Mouse (Mus musculus): ENCODE results near the gene Phpt1. TPM values are rescaled to one million over a fixed set of nuclear protein-coding genes. Genes with fewer than 3 reads are reported as not detected.

Phpt1 gene
- total RNA-seq (2021), result 10 to 100 TPM; 45.8 to 49.0 TPM
- long read RNA-seq, experiment 1, transcript Phpt1-201 (3 exons, 937 nt), result major isoform, 35 of 40 reads
- long read RNA-seq, experiment 1, partial matches to known transcripts, result 0 of 40 reads
- long read RNA-seq, experiment 1, other reads (novel, unspliced or antisense), result 4 of 40 reads
- long read RNA-seq, experiment 2, transcript Phpt1-201 (3 exons, 937 nt), result major isoform, 27 of 30 reads
- long read RNA-seq, experiment 2, partial matches to known transcripts, result 0 of 30 reads
- long read RNA-seq, experiment 2, other reads (novel, unspliced or antisense), result 0 of 30 reads

DNA sequence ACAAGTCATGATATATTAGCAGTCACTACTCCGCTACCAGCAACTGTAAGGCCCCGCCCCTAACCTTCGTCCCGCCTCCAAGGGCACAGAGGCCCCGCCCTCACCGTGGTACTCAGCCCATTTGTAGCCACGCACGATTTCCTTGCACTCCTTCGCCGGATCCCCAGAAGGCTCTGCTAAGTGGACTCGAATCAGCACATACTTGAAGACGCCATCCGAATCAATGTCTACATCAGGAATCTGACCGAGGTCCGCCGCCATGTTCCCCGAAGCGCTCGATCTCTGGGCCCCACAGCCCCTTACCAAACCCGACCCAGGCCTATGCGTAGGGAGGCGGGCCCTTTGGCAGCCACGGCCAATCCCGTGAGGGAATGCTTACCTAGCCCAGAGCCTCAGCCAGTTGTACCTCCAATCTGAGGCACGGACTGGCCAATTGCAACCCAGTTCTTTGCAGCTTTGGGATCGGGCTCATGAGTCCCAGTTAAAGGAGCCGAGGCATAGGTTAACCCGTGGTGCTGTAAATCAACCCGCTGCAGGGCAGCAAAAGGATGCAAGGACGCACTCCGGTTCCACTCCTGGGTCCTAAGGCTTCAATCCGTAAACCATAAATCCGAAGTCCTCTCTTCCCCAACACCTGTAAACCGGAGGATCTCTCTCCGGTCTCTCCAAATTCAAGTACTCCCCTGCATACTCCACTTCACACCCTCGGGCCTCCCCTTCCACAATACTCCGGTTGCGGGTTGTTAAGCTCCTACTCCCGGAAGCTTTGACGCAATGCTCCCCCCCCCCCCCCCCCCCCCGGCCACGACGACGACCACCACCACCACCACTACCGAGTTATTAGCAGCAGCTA is at the start of gene Phpt1, which contains the start of gene Mamdc4:
Phpt1 (minus strand) TSS at position 646 of the 853 bp plus-strand sequence.
Mamdc4 (minus strand) TSS at position 267 of the 853 bp plus-strand sequence.
- DNase-seq, result peak; percentile 92

DNA sequence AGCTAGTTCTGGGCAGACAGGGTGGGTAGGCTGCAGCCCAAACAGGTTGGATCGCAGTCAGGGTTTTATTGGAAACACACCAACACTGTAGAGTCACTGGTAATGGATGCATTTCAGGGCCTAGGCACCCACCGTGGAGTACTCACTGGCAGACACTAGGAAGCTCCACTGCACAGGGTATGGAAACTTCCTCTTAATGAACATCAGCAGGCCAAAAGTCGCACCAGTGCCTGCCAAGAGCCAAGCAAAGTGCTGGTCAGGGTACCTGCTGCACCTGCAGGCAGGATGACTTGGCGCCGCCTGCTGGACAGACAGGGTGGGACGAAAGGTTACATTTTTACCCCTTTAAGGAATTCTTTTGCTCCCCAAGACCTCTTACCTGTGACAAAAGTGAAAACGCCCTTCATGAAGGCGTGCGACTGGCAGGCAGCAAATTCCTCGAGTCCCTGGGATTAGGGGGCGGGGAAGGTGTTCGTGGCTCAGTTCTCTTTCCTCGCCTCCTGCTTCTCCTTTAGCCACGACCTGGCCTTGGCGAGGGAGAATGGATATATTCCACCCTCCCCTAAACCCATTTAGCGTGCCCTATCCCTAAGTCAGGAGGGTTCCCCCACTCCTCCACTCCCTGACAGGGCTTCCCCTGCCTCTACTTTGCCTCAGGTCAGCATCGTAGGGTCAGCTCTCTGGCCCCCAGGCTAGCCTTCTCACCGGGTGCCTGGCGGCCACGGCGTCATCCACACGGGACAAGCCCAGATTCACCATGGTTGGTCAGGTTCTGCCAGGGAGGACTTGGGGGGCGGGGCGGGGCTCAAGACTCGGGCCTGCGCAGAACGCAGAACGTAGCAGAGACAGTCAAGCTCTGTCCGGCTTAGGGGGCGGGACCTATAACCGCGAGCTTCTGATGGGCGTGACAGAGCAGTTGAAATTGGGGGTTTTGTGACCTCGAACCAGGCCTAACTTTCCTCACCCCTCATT is 46.5 kb upstream of the Phpt1 start, which contains the start of gene Tmem141:
Tmem141 (minus strand) TSS at position 777 of the 972 bp plus-strand sequence.
- DNase-seq, result peak; percentile 86

DNA sequence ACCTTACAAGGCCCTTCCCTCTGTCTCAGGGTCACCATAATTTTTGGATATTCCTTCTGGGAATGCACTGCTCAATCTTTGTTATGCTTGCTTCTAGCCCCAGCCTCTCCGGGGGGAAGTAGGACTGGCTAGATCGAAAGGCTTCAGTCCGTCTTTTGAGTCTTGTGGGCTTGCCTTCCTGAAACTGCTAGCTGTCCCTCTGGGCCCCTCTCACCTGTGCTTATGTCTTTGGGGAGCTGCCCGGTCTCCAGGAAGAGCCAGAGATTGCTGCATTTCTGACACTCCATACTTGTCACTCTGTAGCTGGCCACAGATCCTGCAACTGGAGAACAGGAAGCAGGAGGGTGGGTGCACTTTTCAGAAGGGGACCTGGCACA is 45.8 kb upstream of the Phpt1 start:
- DNase-seq, result no peak

DNA sequence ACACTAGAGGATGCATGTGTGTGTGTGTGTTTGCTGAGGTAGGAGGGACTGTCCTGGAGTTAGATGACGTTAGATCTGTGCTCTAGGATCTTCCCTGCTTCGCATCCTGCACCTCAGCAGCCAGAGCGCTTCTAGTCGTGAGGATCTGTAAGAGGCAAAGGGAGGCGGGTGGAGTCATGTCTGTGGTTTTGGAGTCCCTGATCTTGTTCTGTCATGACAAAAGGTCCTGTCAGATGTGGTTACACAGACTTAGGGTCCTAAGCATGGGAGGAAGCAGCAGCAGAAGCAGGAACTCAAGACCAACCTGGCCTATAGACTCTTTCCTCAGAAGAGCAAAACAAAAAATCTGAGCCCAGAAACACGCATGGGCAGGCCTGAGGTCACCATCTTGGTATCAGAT is 45.4 kb upstream of the Phpt1 start:
- no peak for DNase-seq

DNA sequence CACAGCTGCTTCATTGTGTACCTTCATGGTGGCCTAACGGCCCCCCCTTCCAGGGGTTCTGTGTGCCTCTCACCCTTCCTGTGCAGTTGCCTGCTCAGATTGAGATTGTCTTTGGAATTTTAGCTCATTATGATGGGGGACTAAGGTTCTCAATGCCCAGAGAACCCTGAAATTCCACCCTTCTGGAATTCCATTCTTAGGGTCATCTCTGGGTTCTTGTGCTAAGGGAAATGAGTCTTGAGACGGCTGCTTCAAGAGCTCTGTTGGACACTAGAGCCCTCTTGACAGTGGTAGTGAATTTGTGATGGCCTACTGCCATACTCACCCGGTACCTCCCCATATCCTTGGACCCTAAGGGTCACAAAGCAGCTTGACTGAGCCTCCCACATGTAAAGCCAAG is 42.6 kb upstream of the Phpt1 start, which contains the start of gene Ccdc183:
Ccdc183 (minus strand) TSS at position 101 of the 400 bp plus-strand sequence.
- DNase-seq, result no peak

DNA sequence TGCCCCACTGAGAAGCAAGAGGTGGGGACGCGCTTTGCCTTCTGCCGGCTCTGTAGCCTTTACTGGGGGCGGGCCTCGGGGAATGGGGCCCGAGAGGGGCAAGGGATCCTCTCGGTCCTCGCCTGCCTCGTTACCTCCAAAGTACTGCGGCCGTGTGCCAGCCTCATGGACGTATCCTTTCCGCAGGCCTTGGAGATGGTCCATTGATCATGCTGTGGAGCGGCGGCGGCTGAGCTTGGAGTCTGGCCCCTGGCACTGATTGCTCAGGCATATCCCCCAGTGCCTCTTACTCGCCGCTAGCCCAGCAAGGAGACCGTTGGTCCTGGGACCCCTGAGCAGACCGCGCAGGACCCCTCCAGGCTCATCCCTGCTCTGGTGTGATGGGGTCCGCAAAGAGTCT is 41.4 kb upstream of the Phpt1 start:
- DNase-seq, result no peak

DNA sequence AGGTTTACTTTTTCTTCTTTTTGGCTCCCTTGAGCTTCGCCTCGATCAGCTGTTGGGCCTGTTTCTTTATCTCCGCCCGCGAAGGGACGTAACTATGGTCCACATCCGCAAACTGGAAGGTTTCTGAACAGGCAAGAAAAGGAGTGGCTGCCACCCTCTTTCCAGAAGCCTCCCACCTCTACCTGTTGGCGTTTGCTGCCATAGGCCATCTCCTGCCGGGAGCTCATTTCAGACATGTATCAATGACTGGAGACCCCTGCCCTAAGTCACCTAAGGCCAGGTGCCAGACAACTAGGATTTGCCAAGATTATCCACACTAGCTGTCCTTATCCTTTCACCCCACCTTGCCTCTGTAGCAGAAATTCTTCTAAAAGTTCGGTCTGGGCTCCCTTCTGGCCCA is 33.6 kb upstream of the Phpt1 start:
- DNase-seq, result no peak

DNA sequence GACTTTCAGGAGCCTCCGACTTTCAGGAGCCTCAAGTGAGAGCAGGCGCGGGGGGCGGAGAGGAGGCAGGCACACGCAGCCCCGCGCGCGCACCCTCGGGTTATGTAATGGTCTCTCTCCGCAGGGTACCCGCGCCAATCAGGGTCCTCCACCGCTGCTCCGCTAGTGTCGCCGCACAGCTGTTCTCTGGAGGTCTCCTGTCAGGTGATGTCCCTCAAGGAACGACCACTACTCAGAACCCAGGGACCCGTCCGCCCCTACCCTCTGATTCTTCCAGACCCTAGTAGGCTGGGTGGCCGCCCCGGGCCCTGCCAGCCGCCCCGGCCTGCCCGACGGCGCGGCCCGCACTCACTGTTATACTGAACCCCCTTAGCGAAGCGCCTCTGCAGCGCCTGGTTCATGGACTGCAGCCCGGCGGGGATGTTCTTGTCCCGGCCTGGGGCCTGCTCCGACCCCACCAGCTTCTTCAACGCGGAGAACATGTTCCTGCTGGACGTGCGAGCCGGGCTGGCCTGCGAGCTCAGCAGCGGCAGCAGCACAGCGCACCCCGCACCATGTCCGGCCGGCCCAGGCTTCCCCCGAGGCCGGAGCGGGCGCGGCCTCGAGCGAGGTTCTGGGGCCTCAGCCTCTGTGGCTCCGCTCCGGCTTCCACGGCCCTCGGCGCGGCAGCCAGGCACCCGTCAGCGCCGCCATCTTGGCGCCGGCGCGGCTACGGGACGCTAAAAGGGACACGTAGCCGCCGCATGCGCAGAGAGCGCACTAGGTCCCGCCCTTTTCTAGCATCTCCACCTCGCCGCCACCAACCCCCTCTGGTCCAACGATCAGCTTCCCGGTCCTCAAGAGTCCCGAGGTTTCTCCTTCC is 33.0 kb upstream of the Phpt1 start, which contains the start of gene Rabl6:
Rabl6 (minus strand) TSS at position 761 of the 862 bp plus-strand sequence.
- peak; percentile 89 for DNase-seq

DNA sequence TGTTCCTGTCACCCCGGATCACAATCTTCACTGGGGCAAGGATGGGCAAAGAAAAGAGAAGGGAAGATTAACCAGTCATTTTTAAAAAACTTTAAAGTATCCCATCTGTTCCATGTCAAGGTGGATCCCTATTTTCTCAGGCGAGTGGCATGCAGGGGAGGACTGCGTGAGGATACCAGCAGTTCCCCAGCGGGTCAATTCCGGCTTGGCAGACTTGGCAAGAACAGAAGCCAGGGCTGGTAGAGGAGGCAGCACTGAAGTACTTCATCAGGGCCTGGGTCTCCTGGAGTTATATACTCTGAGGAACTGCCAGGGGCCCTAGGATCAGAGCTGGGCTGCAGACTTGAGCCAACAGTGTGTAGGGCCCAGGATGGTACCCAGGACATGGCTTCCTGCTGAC is 27.5 kb upstream of the Phpt1 start:
- no peak for DNase-seq

DNA sequence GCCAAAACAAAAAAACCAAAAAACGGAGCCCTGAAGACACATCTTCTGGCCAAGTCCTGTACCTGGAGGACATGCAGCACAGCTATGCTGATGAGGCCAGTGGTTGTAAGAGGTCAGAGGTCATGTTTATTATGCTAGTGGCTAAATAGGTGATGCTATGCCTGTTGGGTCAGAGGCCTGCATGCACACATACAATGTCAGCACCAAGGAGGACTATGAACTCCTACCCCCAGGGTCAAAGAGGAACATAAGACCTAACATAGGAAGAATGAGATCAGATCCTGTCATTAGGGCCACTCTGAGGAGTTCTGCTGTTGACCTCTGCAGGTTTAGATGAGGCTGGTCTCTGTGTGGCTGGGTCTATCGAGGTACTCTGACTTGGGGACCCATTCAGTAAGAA is 25.0 kb upstream of the Phpt1 start:
- no peak for DNase-seq

DNA sequence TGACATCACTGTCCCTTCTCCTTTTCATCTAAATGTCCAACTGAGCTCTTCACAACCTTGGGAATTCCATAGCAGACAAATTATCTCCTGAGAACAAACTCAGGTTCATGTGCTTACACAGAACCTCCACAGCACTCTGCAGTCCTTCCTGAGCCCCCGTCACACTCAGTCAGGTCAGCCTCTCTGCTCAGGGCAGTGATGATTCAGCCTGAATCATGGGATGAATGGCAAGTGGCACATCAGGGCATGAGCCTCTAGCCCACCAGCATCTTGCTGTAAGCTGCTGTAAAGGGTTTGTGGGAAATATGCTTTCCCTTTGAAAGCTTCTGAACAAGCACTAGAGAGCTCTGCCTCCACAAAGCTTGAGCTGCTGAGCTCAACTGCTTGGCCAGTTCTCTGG is 23.7 kb upstream of the Phpt1 start:
- no peak for DNase-seq

DNA sequence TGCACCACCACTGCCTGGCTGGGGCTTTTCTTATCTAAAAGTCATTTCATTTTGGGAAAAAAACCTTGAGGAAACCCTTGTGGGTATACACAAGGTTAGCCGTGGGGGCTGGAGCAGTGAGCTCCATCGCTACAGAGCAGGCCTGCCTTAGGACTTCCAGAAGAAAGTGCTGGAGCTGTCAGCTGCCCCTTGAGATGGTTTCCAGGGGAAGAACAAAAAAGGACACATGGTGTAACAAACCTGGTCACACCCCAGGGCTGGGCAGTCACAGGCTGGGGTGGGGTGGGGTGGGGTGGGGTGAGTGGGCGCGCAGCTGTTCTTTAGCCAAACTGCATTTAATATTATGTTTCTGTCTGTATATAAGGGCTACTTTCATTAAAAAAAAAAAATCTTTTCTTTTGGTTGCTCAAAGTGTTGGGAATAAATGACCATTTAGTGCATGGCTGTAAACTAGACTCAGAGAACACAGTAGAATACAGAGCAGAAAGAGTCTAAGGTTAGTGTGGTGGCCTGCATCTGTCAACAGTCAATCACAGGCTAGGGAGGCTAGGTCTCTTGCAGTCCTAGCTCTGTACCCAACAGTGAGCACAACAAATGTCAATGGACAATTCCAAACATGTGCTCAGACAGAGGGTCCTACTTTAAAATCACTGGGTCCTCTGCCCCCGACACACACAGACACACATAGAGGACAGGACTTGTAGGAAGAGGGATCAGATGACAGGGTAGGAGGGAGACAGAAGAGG is 21.9 kb upstream of the Phpt1 start:
- no peak for DNase-seq

DNA sequence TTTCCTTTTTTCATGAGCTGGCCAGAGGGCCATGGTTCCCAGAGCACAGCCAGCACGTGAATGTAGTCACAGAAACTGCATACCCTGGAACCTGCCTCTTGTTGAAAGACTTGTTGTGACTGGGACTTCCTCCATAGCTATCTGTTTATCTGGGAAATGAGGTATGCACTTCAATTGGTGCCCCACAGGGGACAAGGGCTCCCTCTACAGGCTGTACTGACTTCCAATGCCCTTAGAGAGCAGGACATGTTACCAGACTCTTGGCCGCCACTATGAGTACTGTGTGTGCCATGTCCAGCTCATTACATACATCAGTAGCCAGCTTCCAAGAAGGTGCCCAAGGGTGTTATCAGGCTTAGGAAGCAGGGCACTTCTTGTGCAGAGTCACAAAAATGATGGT is 16.8 kb upstream of the Phpt1 start:
- DNase-seq, result no peak

DNA sequence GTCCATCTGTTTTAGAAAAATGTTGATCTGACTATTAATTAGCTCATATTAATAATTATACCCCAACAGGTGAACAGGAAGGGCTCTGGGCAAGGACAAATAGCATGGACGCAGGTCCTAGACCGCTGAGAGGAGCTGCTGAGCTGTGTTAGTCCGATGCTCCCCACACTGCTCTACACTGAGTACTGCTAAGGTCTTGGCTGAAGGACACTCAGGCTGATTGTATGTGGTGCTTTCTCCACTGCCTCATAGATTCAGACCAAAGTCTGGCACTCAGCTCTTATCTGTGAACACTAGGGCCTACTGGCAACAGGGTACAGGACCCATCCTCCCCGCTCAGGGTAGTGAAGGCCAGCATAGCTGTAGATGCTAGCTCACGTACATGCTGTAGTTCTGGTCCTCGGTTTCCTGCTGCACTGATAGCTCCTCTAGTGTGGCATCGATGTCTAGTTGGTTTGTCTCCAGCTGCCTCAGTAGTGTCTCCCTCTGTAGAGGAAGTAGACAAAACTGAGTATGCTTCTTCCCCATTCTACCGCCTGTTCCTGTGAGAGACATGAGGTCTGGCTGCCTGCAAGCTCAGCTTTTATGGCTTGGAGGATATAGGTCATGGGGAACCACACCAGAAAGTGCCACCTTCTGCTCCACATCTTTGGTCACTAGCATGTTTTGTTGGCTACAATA is 13.3 kb upstream of the Phpt1 start:
- DNase-seq, result no peak

DNA sequence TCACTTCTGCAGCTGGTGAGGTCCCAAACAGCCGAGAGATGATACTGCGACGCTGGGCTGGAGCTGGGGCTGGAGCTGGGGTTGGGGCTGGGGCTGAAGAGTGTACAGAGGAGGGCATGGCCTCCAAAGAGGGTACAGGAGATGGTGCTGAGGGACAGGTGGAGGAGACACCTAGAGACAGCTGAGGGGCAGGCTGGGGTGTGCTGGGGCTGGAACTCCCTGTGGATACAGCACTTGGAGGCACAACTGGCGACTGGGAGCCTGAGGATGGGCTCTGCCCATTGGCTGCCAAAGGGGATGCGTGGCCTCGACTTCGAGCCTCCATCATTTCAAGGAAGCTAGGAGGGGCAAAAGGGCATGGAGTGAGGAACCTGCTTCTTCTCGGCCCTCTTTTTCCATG is 12.3 kb upstream of the Phpt1 start:
- DNase-seq, result no peak

DNA sequence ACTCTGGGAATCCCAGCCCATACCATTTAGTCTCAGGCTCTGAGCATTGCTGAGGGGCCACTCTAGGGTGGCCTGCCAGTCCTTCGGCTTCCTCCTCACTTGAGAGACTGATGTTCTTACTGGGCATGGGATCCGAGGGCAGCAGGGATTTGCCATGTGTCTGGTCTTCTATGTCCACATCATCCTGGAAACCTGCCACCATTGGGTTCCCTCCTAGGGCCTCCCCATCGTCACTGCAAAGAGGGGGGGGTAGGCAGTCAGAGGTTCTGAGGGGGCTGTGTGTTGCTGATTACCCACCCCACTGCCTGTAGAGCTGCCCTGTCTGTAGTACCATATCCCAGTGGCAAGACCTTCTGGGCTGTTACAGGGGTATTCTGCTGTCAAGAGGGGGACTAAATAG is 10.6 kb upstream of the Phpt1 start:
- DNase-seq, result no peak

DNA sequence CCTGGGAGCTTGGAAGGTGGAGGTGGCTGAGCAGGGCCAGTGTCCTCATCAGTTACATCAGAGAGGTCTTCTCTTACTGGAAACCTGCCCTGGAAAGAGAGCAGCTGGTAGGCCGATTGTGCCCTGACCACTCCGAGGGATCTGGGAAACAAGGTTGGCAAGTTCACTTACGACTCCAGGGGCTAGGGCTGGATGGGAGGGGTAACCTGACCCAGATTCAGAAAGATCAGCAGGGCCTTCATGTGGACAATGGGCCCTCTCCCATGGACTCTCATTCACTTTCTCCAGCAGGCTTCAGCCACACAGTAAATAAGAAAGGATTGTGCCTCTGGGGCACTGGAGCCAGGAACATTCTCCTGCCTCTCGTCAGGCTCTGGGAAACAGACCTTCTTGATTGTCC is 9.8 kb upstream of the Phpt1 start:
- no peak for DNase-seq

DNA sequence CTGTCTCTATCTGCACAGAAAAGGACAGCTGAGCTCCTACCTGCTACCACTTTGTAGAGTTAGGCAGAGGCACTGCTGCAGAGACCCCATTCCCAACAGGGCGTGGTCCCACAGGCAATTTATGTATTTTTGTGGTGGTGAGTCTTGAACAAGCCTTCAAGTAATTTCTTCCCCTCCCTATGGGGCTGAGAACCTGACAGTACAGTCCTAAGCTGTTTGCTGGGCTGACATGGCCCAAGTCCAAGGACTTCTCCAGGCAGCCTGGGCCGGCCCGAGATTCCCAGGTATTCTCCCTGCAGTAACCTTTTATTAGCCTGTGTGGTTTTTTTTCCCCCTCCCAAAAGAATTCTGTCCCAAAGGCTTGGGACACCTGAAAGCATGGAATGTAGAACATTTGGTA is 9.1 kb upstream of the Phpt1 start:
- DNase-seq, result no peak

DNA sequence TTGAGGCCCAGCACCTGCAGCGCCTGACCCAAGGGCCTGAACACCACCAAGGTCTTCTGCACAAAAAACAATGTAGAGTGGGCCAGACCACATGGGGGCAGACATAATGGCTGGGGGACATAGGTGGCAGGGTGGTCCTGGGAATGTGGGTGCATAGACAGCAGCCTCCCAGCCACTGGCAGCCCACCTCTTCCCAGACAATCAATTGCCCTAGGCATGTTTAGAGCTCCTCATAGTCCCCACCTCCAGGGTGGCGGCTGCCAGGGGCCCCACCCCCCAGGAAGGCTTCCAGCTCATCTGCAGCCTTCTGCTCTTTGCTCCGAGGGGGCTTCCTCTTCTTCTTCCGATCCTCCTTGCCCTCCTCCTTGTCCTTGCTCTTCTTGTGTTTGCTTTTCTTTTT is 8.5 kb upstream of the Phpt1 start:
- DNase-seq, result no peak

DNA sequence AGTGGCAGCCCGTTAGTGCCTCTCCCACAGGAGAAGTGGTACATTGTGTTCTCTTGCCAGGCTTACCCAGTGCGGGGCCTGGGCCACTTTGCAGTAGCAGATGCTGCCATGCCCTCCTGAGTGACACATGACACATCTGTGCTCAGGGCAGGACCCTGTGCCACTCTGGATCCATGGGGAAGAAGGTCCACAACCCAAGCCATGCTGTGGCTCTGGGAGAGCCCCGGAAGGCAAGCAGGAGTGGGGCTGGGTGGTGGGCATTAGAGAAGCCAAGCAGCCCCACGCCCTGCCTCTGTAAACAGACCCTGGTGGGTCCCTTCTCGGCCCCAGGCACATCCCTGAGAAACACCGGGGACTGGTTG is 8.1 kb upstream of the Phpt1 start:
- no peak for DNase-seq
